Mouse (Mus musculus) intestine, embryonic 14.5 days (tissue): ENCODE measurements around the gene 1810030O07Rik. TPM values are rescaled to one million over a fixed set of nuclear protein-coding genes. Genes with fewer than 3 reads are reported as not detected.
"Not testable (repeated sequence)": the region's sequence is repeated elsewhere in the genome, so short reads cannot be mapped to it uniquely, and the experiment has no call there.

Experiments used
- ATAC-seq: fragments of 200-750 bp; cut with Nextera tagmentation; replicated peaks from 2 replicates; pipeline ENCODE4 v1.8.0; 2017; ENCODE audit warnings: low read depth, moderate number of reproducible peaks, moderate TSS enrichment, moderate library complexity; ENCODE audit not compliant: low FRiP score, low TSS enrichment
- DNase-seq: peaks from one replicate; pipeline ENCODE4 v3.0.0-alpha.2; 2018; ENCODE audit warnings: low spot score
- H3K27ac ChIP-seq: fragments of 300-500 bp; sonication (generic); 2 replicates; pipeline ENCODE4 v1.5.1; 2014; ENCODE audit warnings: low read depth, mild to moderate bottlenecking, control low read depth
- H3K27me3 ChIP-seq: fragments of 300-500 bp; sonication (generic); replicated peaks from 2 replicates; pipeline ENCODE4 v1.6.1; 2014; ENCODE audit warnings: low read length, control low read depth; ENCODE audit not compliant: control insufficient read depth, insufficient read depth
- H3K36me3 ChIP-seq: fragments of 300-500 bp; sonication (generic); 2 replicates; pipeline ENCODE4 v1.6.1; 2014; ENCODE audit warnings: low read length, control low read depth; ENCODE audit not compliant: control insufficient read depth, insufficient read depth
- H3K4me1 ChIP-seq: fragments of 300-500 bp; sonication (generic); replicated peaks from 2 replicates; pipeline ENCODE4 v1.6.1; 2014; ENCODE audit warnings: low read length, control low read depth, mixed read lengths; ENCODE audit not compliant: control insufficient read depth, insufficient read depth
- H3K4me2 ChIP-seq: fragments of 300-500 bp; sonication (generic); 2 replicates; pipeline ENCODE4 v1.6.1; 2014; ENCODE audit warnings: low read length
- H3K4me3 ChIP-seq: fragments of 300-500 bp; sonication (generic); 2 replicates; pipeline ENCODE4 v1.5.1; 2014; ENCODE audit warnings: low read depth, low read length, control low read depth, mixed read lengths
- H3K9ac ChIP-seq: fragments of 300-500 bp; sonication (generic); 2 replicates; pipeline ENCODE4 v1.6.1; 2014; ENCODE audit warnings: mild to moderate bottlenecking, low read length
- H3K9me3 ChIP-seq: fragments of 300-500 bp; sonication (generic); 2 replicates; pipeline ENCODE4 v1.6.1; 2016; ENCODE audit warnings: low read length, control low read depth; ENCODE audit not compliant: control insufficient read depth
- WGBS: fragments of 180-500 bp; shearing (Covaris S2); extraction: QIAGEN DNeasy Blood & Tissue Kit; methylation state at CpG from one replicate; pipeline ENCODE4 v1.1.7; 2014; 5-methylcytosine and 5-hydroxymethylcytosine counted together
- polyA plus RNA-seq: library from polyadenylated mRNA; unstranded; fragments of >200 nt; fragmentation: Nextera tagmentation; extraction: Ambion mirVana; gene quantifications from 2 replicates; pipeline ENCODE4 v1.2.1, GENCODE M21; 2014

The 1810030O07Rik gene
- polyA plus RNA-seq, 1 experiment from 2014 or later = 39.8 TPM

DNA sequence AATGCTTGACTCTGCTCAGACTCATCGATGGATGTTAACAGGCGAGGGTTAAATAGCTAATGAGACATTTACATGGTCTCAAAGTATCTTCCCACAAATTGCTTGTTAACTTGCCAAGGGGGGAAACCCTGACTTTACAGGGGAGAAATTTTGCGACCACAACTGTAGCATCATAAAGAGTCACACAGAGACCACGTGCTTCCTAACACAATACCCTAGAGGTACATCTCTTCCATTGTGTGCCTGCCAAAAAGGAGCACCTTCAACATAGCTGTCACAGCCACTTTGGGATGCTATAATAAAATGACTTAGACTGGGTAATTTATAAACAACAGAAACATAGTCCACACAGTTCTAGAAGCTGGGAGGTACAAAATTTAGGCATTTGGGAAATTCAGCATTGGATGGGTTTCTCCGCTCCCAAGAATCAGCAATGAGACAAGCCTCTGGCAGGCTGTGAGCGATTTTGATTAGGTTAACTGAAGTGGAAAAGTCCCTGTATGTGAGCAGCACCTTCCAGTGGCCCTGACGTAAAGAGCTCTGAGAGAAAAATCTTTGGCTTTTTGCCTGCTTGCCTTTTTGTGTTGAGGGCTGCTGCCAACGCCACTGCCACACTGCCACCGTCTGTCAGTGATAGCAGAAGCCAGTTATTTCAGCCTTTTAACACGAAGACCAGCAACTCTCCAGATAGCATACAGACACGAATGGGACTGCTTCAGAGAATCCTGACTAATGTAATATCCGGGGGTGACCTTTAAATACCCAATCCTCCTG lies 27.8 kb downstream of the 1810030O07Rik start:
- ATAC-seq (no peak), DNase-seq (no peak)
- 0 out of 2 replicates have a peak, but pooled peaks cover 3% of the 10 kb centered on the region for H3K27me3 ChIP-seq
- no peaks in the 10 kb centered on the region for H3K36me3 ChIP-seq
- H3K27ac ChIP-seq = no peak overlapping the region
- no peaks in the 10 kb centered on the region for H3K9me3 ChIP-seq
- no peak overlapping the region for H3K9ac ChIP-seq
- 66% methylated on average over 12 of the region's 12 CpGs for WGBS
- H3K4me2 ChIP-seq = no peak overlapping the region
- H3K4me1 ChIP-seq = no peaks in the 10 kb centered on the region
- H3K4me3 ChIP-seq = no peak overlapping the region

DNA sequence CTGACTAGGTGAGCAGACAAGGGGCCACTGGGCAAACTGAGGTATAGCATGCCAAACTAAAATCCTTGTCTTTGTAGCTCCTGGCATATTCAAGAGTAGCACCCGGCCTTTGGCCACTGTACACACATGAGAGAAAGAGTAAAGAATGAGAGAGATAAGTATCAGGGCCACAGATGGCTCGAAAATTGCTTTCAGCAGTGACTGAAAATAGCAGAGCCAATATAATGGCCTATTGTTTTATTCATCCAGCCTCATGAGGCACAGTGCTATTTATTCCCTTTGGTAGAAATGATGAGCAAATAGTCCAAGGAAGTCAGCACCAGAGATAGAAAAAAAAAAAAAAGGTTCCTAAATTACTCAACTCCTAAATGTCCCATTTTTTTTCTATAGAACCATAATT lies 28.5 kb downstream of the 1810030O07Rik start:
- Histone ChIP-seq H3K36me3 (no peaks in the 10 kb centered on the region), H3K9ac (no peak overlapping the region), H3K27ac (no peak overlapping the region), H3K4me2 (no peak overlapping the region), H3K9me3 (no peaks in the 10 kb centered on the region), H3K27me3 (0 out of 2 replicates have a peak, but pooled peaks cover 3% of the 10 kb centered on the region), H3K4me1 (no peaks in the 10 kb centered on the region), H3K4me3 (no peak overlapping the region)
- DNase-seq = no peak
- no peak for ATAC-seq
- WGBS = 47% methylated on average over 2 of the region's 2 CpGs

DNA sequence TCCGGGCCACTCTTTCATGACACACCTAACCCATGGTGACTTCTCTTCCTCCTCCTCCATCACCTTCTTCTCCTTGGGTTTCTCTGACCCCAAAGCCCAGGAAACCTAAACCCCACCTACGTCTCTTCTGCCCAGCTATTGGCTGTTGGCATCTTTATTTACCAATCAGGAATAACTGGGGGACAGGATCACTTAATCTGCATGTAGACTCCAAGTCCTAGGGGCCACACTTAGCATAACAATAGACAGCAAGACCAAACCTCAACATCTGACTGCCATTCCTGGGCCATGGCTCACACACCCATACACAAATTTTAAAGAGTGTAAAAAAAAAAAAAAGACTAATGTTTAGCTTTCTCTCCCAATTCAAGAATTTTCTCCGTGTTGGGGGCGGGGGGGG lies 48.3 kb downstream of the 1810030O07Rik start:
- 69% methylated on average over 3 of the region's 4 CpGs for WGBS

DNA sequence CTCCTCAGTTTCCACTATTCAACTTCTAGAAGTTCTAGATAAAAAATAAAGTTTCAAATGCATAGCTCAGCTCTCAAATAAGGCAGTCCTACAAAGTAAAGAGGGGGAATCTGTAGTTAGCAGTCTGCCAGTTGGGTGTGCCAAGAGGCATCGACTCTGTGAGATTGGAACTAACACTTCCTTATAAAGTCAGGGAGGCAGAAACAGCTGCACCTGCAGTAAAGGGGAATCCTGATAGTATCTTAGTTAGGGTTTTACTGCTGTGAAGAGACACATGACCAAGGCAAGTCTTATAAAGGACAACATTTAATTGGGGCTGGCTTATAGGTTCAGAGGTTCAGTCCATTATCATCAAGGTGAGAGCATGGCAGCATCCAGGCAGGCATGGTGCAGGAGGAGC lies 61.1 kb downstream of the 1810030O07Rik start:
- H3K36me3 ChIP-seq = 0 out of 2 replicates have a peak, but pooled peaks cover 12% of the 10 kb centered on the region
- DNase-seq, H3K9me3 ChIP-seq, H3K4me1 ChIP-seq, H3K4me2 ChIP-seq, H3K27ac ChIP-seq, H3K4me3 ChIP-seq, H3K27me3 ChIP-seq, ATAC-seq, H3K9ac ChIP-seq: not testable (repeated sequence)
- WGBS = 68% methylated on average over 1 of the region's 1 CpGs

More for the DNA sequence above, 48.3 kb downstream of the 1810030O07Rik start:
- H3K4me3 ChIP-seq = no peak overlapping the region
- H3K27ac ChIP-seq = no peak overlapping the region
- H3K4me1 ChIP-seq = no peaks in the 10 kb centered on the region
- DNase-seq = no peak
- no peaks in the 10 kb centered on the region for H3K36me3 ChIP-seq
- H3K4me2 ChIP-seq = no peak overlapping the region
- no peaks in the 10 kb centered on the region for H3K9me3 ChIP-seq
- no peak overlapping the region for H3K9ac ChIP-seq
- ATAC-seq = no peak
- H3K27me3 ChIP-seq = no peaks in the 10 kb centered on the region

DNA sequence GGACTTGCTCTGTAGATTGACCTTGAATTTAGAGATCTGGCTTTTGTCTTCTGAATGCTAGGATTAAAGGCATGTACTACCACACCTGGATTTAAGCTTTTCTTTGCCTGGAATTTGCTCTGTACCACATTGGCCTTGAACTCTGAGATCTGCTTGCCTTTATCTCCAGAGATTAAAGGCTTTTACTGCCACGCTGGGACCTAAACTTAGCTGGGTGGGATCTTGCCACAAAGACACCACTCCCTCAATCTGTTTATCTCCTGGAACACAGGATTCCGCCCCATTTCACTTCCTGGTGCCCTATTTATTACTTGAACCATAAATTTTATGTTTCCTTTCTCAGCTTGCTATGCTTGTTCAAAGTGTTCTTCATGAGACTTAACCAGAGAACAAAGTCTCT lies 62.3 kb downstream of the 1810030O07Rik start:
- no peaks in the 10 kb centered on the region for H3K27me3 ChIP-seq
- no peak overlapping the region for H3K4me2 ChIP-seq
- H3K27ac ChIP-seq = no peak overlapping the region
- H3K9me3 ChIP-seq = no peaks in the 10 kb centered on the region
- 57% methylated on average over 2 of the region's 2 CpGs for WGBS
- ATAC-seq = no peak
- DNase-seq = no peak
- 0 out of 2 replicates have a peak, but pooled peaks cover 17% of the 10 kb centered on the region for H3K36me3 ChIP-seq
- no peaks in the 10 kb centered on the region for H3K4me1 ChIP-seq
- H3K9ac ChIP-seq = no peak overlapping the region
- no peak overlapping the region for H3K4me3 ChIP-seq

DNA sequence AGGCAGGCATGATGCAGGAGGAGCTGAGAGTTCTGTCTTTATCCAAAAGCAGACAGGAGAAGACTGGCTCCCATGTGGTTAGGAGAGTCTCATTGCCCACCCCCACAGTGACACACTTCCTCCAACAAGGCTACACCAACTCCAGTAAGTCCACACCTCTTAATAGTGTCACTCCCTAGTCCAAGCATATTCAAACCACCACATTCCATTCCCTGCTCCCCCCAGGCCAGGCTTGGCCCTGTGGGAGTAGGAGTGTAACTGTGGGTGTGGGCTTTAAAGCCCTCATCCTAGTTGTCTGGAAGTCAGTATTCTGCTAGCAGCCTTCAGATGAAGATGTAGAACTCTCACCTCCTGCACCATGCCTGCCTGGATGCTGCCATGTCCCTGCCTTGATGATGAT lies 62.9 kb downstream of the 1810030O07Rik start:
- not testable (repeated sequence) for DNase-seq, H3K27ac ChIP-seq, ATAC-seq, H3K9ac ChIP-seq, H3K9me3 ChIP-seq, H3K27me3 ChIP-seq, H3K4me3 ChIP-seq, H3K4me2 ChIP-seq, H3K4me1 ChIP-seq
- 0 out of 2 replicates have a peak, but pooled peaks cover 17% of the 10 kb centered on the region for H3K36me3 ChIP-seq

Other genes with a start within 250 kb of the 1810030O07Rik start
- 118 and 122 TPM in 2 replicates for gene Atp6ap2, start 85.9 kb downstream of the 1810030O07Rik start, polyA plus RNA-seq
- gene Med14, start 88.4 kb upstream of the 1810030O07Rik start, polyA plus RNA-seq = 18.6 and 20.4 TPM in 2 replicates